7 mouse cellular contexts compared by ENCODE assay signal in genomic region chr6:13837916-13838676, GRCm38 (mm10). TPM values are rescaled to one million over a fixed set of nuclear protein-coding genes. Genes with fewer than 3 reads are reported as not detected.
A peak's percentile ranks its signal among the peaks of the same experiment; 100 is the strongest.
DNase-seq lines count a peak whose midpoint lies in the region; ATAC-seq and TF ChIP-seq lines count a peak whose summit lies in the region.

No protein-coding gene starts in this region.

- H3K4me1 ChIP-seq in hindbrain, postnatal 0 days (ENCODE audit: insufficient read depth, low read length) = peaks cover 6% of the 10 kb centered on the region; the same call in 1 of the 2 replicates
- H3K4me1 ChIP-seq in liver, embryonic 13.5 days (replicated peaks) = no peaks in the 10 kb centered on the region

- H3ac ChIP-seq in C2C12 (ENCODE audit: control insufficient read depth, insufficient read length, low read depth) = peak overlapping the region; percentile 32

- peak overlapping the region; percentile 97 for H3K9ac ChIP-seq in hindbrain, postnatal 0 days (replicated peaks; ENCODE audit: low read length)
- no peak overlapping the region for H3K9ac ChIP-seq in liver, embryonic 13.5 days

- peak; percentile 33 for ATAC-seq in hindbrain, postnatal 0 days
- no peak for ATAC-seq in liver, embryonic 13.5 days (ENCODE audit: low read depth)

- H3K27me3 ChIP-seq in C2C12 (ENCODE audit: control insufficient read depth, insufficient read depth, insufficient read length) = no peaks in the 10 kb centered on the region
- no peaks in the 10 kb centered on the region for H3K27me3 ChIP-seq in hindbrain, postnatal 0 days (ENCODE audit: insufficient read depth, low read length)
- H3K27me3 ChIP-seq in liver, embryonic 13.5 days = peaks cover 35% of the 10 kb centered on the region

- peak; percentile 85 for DNase-seq in 3T3-L1 (ENCODE audit: low read depth, low spot score)
- DNase-seq in embryo, embryonic 9.5 days (ENCODE audit: extremely low spot score) = peak; percentile 20
- peak; percentile 72 for DNase-seq in hindbrain, postnatal 0 days (ENCODE audit: low spot score)
- no peak for DNase-seq in liver, embryonic 13.5 days
- peak; percentile 25 for DNase-seq in right cerebral cortex, postnatal 4 days
- no peak for DNase-seq in urinary bladder, postnatal 25 days (ENCODE audit: low spot score)

- H3K27ac ChIP-seq in hindbrain, postnatal 0 days = peak overlapping the region; percentile 100
- H3K27ac ChIP-seq in liver, embryonic 13.5 days = no peak overlapping the region

- H3K4me2 ChIP-seq in hindbrain, postnatal 0 days (ENCODE audit: low read depth, low read length) = peak overlapping the region; percentile 78
- peak overlapping the region; percentile 72 for H3K4me2 ChIP-seq in liver, embryonic 13.5 days

- H3K79me3 ChIP-seq in C2C12 (ENCODE audit: low read depth) = no peaks in the 10 kb centered on the region

- no peak for TF ChIP-seq CTCF in C2C12 (IDR thresholded peaks at IDR 0.05; ENCODE audit: control insufficient read depth, insufficient read depth, insufficient read length)
- TF ChIP-seq CTCF in hindbrain, postnatal 0 days (IDR thresholded peaks at IDR 0.05; ENCODE audit: low read depth) = no peak

- no peaks in the 10 kb centered on the region for H3K36me3 ChIP-seq in C2C12 (ENCODE audit: control insufficient read depth, insufficient read depth)
- H3K36me3 ChIP-seq in hindbrain, postnatal 0 days (ENCODE audit: insufficient read depth, low read length) = no peaks in the 10 kb centered on the region
- H3K36me3 ChIP-seq in liver, embryonic 13.5 days = no peaks in the 10 kb centered on the region

- H3K4me3 ChIP-seq in C2C12 (ENCODE audit: insufficient read depth, poor library complexity, severe bottlenecking) = peak overlapping the region; percentile 35
- H3K4me3 ChIP-seq in hindbrain, postnatal 0 days (ENCODE audit: low read length) = peak overlapping the region; percentile 78
- H3K4me3 ChIP-seq in liver, embryonic 13.5 days (replicated peaks) = peak overlapping the region; percentile 59

- no peaks in the 10 kb centered on the region for H3K79me2 ChIP-seq in C2C12 (ENCODE audit: control insufficient read depth, insufficient read depth)

- under 1% methylated on average over 19 of the region's 19 CpGs for WGBS in hindbrain, postnatal 0 days
- WGBS in liver, embryonic 13.5 days (ENCODE audit: insufficient replicate concordance) = 6% methylated on average over 19 of the region's 19 CpGs

- no peaks in the 10 kb centered on the region for H3K9me3 ChIP-seq in hindbrain, postnatal 0 days (ENCODE audit: low read length)
- no peaks in the 10 kb centered on the region for H3K9me3 ChIP-seq in liver, embryonic 13.5 days (replicated peaks)

TF ChIP-seq in C2C12, 6 proteins besides CTCF, POLR2A, EP300 and RAD21:
- TF ChIP-seq MYOD1 (IDR thresholded peaks at IDR 0.05; ENCODE audit: control insufficient read depth, insufficient read length, low read depth) (no peak), USF1 (IDR thresholded peaks at IDR 0.05; ENCODE audit: low read depth) (no peak), FOSL1 (IDR thresholded peaks at IDR 0.05; ENCODE audit: insufficient read depth, low read length, poor library complexity, severe bottlenecking) (no peak), MAX (IDR thresholded peaks at IDR 0.05) (no peak), CEBPB (IDR thresholded peaks at IDR 0.05; ENCODE audit: low read depth) (no peak), MYOG (IDR thresholded peaks at IDR 0.05; ENCODE audit: control insufficient read depth, extremely low read depth, insufficient read length) (no peak)

RNA-seq across cellular contexts. Expression of gene Gpr85, which starts 1.6 kb away (rescaled TPM):
- 0.98 TPM for polyA plus RNA-seq in C2C12 (2012; fragmentation: generic; extraction: Trizol)
- 77.8 and 84.3 TPM in 2 replicates for total RNA-seq in hindbrain, postnatal 0 days (2014; rRNA removed)
- polyA plus RNA-seq in hindbrain, postnatal 0 days (2015; fragmentation: Nextera tagmentation; extraction: Ambion mirVana) = 87.5 and 89.1 TPM in 2 replicates
- polyA plus RNA-seq in liver, embryonic 13.5 days (2015; fragmentation: Nextera tagmentation; extraction: Ambion mirVana) = 0.69 and 0.74 TPM in 2 replicates

RNA-seq across cellular contexts. Expression of gene 2610001J05Rik, which starts 33.2 kb away (rescaled TPM):
- 63.8 TPM for polyA plus RNA-seq in C2C12 (2012; fragmentation: generic; extraction: Trizol)
- 9.8 and 15.6 TPM in 2 replicates for total RNA-seq in hindbrain, postnatal 0 days (2014; rRNA removed)
- 122 TPM in 2 replicates for polyA plus RNA-seq in hindbrain, postnatal 0 days (2015; fragmentation: Nextera tagmentation; extraction: Ambion mirVana)
- polyA plus RNA-seq in liver, embryonic 13.5 days (2015; fragmentation: Nextera tagmentation; extraction: Ambion mirVana) = 54.6 and 55.1 TPM in 2 replicates

Comparison
In these comparisons a context has a peak if more than half of its experiments do, and no peak if none do; other contexts are left out.
1. DNase-seq: peak in 3T3-L1 (single experiment), embryo, embryonic 9.5 days (single experiment), hindbrain, postnatal 0 days (single experiment) and right cerebral cortex, postnatal 4 days (single experiment); none in liver, embryonic 13.5 days (single experiment) and urinary bladder, postnatal 25 days (single experiment).
2. RNA of gene Gpr85, which starts 1.6 kb away (polyA plus RNA-seq): 87.5 to 89.1 TPM in hindbrain, postnatal 0 days; 0.98 TPM in C2C12 (single experiment) and 0.69 to 0.74 TPM in liver, embryonic 13.5 days; every median in the first group is over 10 times any median in the second.
3. Peak in every context shown above with its lines, with median percentiles within 50 percentile points of each other: H3K4me3 ChIP-seq.